Mouse (Mus musculus) frontal cortex, postnatal 36 days (tissue): ENCODE measurements at regions not wholly inside any gene's neighbourhood (a gene's known extent, or its start where the extent isn't known, plus 50 kb on each side); places are given as distances from the start of the nearest gene placed in this dataset.

Experiments
- DNase-seq, 2 experiments: peaks; one replicate each; pipeline ENCODE4 v3.0.0; 2022; ENCODE audit warnings: low spot score in 2 of 2

- DNase-seq = no peak
Observed at GRCm38 (mm10) chr14:106365624-106366118, 259.7 kb downstream of the Trim52 start.

DNA sequence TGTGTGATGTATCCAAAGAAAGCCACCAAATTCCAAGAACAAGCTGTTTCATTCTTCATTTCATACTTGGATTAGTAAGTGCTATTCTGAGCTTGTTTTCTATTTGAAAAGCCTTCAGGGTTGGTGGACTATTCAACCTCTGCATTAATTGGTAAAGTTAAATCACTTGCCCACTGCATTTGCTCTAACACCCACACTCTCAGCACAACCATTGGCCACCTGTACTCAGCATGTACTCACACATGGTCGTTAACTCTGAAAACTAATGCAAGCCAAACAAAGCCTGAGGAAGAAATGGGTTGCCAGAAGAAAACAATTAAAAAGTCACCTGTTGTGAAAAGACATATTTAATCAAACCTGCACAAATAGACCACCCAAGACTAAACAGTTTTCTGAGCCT, 267.5 kb downstream of the Trim52 start:
- DNase-seq = no peak

DNA sequence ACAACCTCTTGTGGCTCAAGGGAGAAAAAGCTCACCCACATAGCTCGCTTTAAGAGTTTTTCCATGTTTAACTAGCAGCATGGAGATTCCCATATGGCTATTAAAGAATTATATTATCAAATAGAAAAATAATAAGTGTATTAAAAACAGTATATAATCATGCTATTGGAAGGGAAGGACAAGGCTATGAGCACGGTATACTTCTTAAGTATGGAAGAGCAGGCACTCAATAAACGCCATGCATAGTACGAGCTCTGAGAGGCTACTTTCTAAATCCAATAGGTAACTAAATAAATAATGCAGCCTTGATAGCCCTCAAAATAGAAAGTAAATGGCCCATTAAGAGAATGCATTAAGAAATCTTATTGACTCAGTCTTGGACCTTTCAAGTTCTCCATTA, 273.6 kb downstream of the Trim52 start:
- no peak for DNase-seq

- no peak for DNase-seq
Observed at GRCm38 (mm10) chr14:106387671-106388070, 281.7 kb downstream of the Trim52 start.

- DNase-seq = no peak
Observed at GRCm38 (mm10) chr14:106390546-106390945, 284.5 kb downstream of the Trim52 start.

DNA sequence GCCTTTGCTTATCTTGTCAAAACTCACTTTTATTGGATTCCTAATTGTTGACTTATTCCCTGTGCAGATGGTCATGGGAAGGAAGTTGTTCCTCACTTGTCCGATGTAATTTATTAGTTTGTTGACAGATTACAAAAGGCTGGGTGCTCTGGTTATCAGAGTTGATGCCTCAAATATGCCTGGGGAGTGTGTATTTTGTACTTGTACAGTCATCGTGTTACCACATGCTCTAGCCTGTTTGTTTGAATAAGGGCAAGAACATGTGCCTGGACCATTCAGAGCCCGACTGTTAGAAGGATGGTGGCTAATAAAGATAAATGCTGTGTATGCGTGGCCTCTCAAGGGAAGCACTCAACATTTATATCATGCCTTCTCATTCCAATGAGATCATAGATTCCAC, 288.0 kb downstream of the Trim52 start:
- no peak for DNase-seq

DNA sequence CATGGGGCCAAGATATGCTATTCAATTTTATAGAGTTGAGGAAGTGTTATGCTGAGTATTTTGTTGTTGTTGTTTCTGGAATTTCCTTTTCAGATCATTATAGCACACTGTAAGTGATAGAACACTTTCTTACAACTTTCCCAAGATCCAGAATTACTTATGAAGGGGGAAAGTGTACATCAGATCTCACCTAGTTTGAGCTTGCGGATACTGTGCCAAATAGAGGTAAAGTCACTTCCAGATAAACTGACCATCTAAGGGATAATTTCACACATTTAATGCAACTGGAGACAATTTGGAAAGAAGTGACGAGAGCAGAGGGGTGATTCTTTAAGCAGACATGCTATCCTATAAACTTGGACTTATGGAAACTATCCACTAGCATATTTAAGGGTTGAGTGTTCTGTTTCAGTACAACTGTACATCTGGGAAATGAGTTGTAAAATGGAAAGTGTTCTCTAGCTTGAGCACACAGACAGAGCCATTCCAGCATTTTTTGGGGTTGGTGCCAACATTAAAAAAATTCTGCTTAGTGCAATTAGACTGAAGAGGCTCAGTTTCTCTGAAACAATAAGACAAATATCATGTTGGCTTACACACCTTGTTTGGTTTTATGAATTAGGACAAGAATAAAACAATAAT, 307.0 kb downstream of the Trim52 start:
- DNase-seq = no peak

GRCm38 (mm10) chr14:106424714-106425113, 318.7 kb downstream of the Trim52 start:
- DNase-seq = no peak

GRCm38 (mm10) chr14:106428594-106428993, 322.6 kb downstream of the Trim52 start:
- DNase-seq = no peak

DNA sequence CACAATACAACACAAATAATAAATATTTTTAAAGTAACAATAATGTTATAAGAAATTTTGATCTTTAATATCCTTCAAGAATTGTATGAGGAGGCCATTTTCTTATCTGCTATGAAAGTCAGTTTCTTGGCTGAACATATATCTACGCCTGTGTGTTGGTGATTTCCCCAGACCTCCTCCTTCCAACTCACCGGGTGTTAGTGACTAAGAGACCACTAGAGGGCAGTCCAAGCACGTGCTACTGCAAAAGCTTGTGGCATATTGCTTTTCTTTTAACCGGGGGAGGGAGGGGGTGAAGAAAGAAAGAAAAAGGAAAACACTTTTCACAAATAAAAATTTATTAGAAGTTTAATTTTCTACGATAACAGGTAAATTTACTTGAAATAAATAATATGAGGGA, 333.3 kb downstream of the Trim52 start:
- peak; percentile 46 to 74 for DNase-seq

DNA sequence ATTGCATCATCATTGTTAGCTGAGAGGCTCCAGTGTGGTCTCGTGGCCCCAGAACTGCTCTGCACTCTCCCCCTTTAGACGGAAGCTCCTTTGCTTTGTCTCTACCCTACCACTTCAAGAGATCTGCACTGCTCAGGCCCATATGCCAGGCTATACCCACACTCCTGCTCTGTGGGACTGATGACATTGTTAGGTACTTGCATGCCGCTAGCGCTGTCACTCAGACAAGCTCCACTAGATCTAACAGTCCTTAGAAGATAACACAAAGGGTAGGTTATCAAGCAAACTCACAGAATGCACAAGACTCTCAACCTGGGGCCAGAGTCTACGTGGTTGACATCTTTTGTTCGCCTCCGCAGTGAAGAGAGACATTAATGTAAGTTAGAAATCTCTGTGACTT, 383.1 kb downstream of the Trim52 start:
- DNase-seq = no peak

GRCm38 (mm10) chr14:106491389-106491788, 385.4 kb downstream of the Trim52 start:
- DNase-seq = no peak

GRCm38 (mm10) chr14:106500344-106501135, 394.5 kb downstream of the Trim52 start:
- peak; percentile 20 to 48 for DNase-seq

GRCm38 (mm10) chr14:106506921-106507320, 400.9 kb downstream of the Trim52 start:
- peak; percentile 55 to 89 for DNase-seq

DNA sequence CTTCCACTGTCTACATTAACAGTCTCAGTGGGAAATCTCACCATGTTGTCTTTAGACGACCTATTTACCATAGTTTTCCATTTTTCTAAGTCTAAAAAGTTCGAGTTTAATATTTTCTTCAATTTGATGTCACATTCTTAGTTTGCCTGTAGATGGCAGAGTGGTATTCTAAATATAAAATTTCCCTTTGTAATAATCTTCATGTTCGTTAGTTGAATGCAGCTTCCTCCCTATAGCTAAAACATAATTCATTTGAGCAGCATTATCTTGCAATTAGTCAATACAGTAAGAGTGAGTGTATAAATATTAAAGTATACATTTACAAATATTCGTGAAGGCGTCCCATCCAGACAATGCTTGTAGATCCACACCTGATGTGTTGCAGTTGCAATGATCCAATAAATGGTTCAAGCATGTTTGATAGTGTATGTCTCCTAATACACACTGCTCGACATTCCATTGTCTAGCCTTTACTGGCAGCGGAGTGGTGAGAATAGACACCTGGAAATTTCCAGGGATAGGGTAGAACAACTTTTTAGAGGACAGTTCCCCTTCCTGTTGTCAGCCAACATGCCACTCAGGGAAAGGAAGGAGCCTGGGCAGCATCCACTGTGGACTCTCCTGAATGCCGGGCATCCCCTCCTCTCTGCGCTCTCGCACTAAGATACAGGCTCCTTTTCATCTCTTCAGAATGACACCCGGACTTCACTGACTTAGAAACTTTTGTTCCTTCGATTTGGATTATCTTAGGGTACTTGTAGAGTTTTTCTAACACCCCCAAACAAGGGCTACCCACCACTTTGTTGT, 412.8 kb downstream of the Trim52 start:
- DNase-seq = no peak

GRCm38 (mm10) chr14:106520808-106521207, 414.8 kb downstream of the Trim52 start:
- no peak for DNase-seq

DNA sequence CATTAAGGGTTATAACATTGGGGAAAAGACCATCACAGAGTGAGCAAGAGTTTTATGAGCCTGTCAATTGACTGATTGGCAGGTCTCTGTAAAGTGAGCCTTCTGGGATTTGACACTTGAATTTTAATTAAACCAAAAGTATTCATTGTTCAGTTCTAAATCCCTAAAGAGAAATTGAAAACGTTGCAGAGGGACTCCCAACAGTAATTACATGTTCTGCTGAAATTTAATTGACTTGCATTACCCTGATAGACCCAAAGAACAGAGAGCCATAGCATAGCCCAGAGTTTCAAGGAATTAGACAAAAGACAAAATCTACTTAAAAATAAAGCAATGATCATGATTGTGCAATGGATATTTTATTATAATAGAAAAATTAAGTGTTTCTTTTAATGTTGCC, 444.2 kb downstream of the Trim52 start:
- DNase-seq = no peak

- DNase-seq = no peak
Observed at GRCm38 (mm10) chr14:106579281-106579680, 473.3 kb downstream of the Trim52 start.

GRCm38 (mm10) chr14:106581886-106582285, 475.9 kb downstream of the Trim52 start:
- no peak for DNase-seq

- no peak for DNase-seq
Observed at GRCm38 (mm10) chr14:106593352-106593751, 487.4 kb downstream of the Trim52 start.

DNA sequence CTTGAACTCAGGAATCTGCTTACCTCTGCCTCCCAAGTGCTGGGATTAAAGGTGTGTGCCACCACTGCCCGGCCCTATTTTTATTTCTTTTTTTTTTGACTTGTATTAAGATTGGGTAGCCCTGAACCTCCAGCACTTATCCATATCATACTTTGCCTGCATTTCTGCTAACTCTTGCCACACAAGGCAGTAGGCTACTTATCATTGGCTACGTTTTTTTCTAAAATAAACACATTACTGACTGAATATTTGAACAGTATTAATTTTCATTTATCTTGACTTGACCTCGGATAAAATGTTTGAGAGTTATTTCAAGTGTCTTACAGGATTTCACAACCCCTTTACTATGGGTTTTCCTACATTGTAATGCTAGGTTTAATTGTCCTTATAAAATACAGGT, 488.0 kb downstream of the Trim52 start:
- no peak for DNase-seq

- peak in 1 of 2 experiments; percentile 12 for DNase-seq
Observed at GRCm38 (mm10) chr14:106607041-106607440, 501.0 kb downstream of the Trim52 start.
